Mouse (Mus musculus) kidney, embryonic 14.5 days (tissue): ENCODE data around the gene Phactr1. TPM values are rescaled to one million over a fixed set of nuclear protein-coding genes. Genes with fewer than 3 reads are reported as not detected.
"Not testable (repeated sequence)": the region's sequence is repeated elsewhere in the genome, so short reads cannot be mapped to it uniquely, and the experiment has no call there.

Source experiments
- ATAC-seq: fragments of 200-750 bp; cut with Nextera tagmentation; 2 replicates; pipeline ENCODE4 v1.8.0; 2017; ENCODE audit warnings: moderate number of reproducible peaks, mild to moderate bottlenecking, moderate TSS enrichment, moderate library complexity; ENCODE audit not compliant: low FRiP score, low TSS enrichment
- H3K27ac ChIP-seq: fragments of 300-500 bp; sonication (generic); 2 replicates; pipeline ENCODE4 v1.5.1; 2014; ENCODE audit warnings: low read depth, mild to moderate bottlenecking, low read length, moderate library complexity, mixed read lengths
- H3K27me3 ChIP-seq: fragments of 300-500 bp; sonication (generic); 2 replicates; pipeline ENCODE4 v1.6.1; 2014; ENCODE audit warnings: mild to moderate bottlenecking, low read length; ENCODE audit not compliant: control insufficient read depth, insufficient read depth
- H3K36me3 ChIP-seq: fragments of 300-500 bp; sonication (generic); 2 replicates; pipeline ENCODE4 v1.6.1; 2014; ENCODE audit warnings: low read length, mixed read lengths; ENCODE audit not compliant: control insufficient read depth, insufficient read depth
- H3K4me1 ChIP-seq: fragments of 300-500 bp; sonication (generic); 2 replicates; pipeline ENCODE4 v1.6.1; 2014; ENCODE audit warnings: low read length, mixed read lengths; ENCODE audit not compliant: control insufficient read depth, insufficient read depth
- H3K4me2 ChIP-seq: fragments of 300-500 bp; sonication (generic); replicated peaks from 2 replicates; pipeline ENCODE4 v1.6.1; 2014; ENCODE audit warnings: low read depth, mild to moderate bottlenecking, low read length
- H3K4me3 ChIP-seq: fragments of 300-500 bp; sonication (generic); 2 replicates; pipeline ENCODE4 v1.5.1; 2014; ENCODE audit warnings: mild to moderate bottlenecking, low read length
- H3K9ac ChIP-seq: fragments of 300-500 bp; sonication (generic); 2 replicates; pipeline ENCODE4 v1.6.1; 2014; ENCODE audit warnings: low read depth, mild to moderate bottlenecking, low read length, moderate library complexity
- H3K9me3 ChIP-seq: fragments of 300-500 bp; sonication (generic); 2 replicates; pipeline ENCODE4 v1.6.1; 2016; ENCODE audit warnings: low read length; ENCODE audit not compliant: control insufficient read depth
- WGBS: fragments of 180-500 bp; shearing (Covaris S2); extraction: QIAGEN DNeasy Blood & Tissue Kit; methylation state at CpG from one replicate; pipeline ENCODE4 v1.1.7; 2014; 5-methylcytosine and 5-hydroxymethylcytosine counted together
- polyA plus RNA-seq: library from polyadenylated mRNA; unstranded; fragments of >200 nt; fragmentation: Nextera tagmentation; extraction: Ambion mirVana; gene quantifications from 2 replicates; pipeline ENCODE4 v1.2.1, GENCODE M21; 2014

Gene Phactr1
- polyA plus RNA-seq, 1 experiment from 2014 or later: 26.6 TPM

GRCm38 (mm10) chr13:42940271-42940670 is 259.8 kb downstream of the Phactr1 start:
- no peaks in the 10 kb centered on the region for H3K36me3 ChIP-seq
- H3K4me2 ChIP-seq: no peak overlapping the region
- H3K4me3 ChIP-seq: no peak overlapping the region
- WGBS: 83% methylated on average over 3 of the region's 3 CpGs
- H3K9me3 ChIP-seq: 0 out of 2 replicates have a peak, but pooled peaks cover 2% of the 10 kb centered on the region
- no peak for ATAC-seq
- no peaks in the 10 kb centered on the region for H3K27me3 ChIP-seq
- no peaks in the 10 kb centered on the region; the same call in 1 of the 2 replicates for H3K4me1 ChIP-seq
- no peak overlapping the region for H3K9ac ChIP-seq
- no peak overlapping the region for H3K27ac ChIP-seq

GRCm38 (mm10) chr13:42944106-42944505 is 263.7 kb downstream of the Phactr1 start:
- H3K36me3 ChIP-seq: no peaks in the 10 kb centered on the region
- WGBS: 75% methylated on average over 3 of the region's 3 CpGs
- H3K4me1 ChIP-seq: no peaks in the 10 kb centered on the region
- H3K27me3 ChIP-seq: no peaks in the 10 kb centered on the region
- H3K27ac ChIP-seq: peak overlapping the region; percentile 77; the same call in 1 of the 2 replicates
- no peak overlapping the region for H3K9ac ChIP-seq
- no peak for ATAC-seq
- no peak overlapping the region for H3K4me3 ChIP-seq
- no peaks in the 10 kb centered on the region for H3K9me3 ChIP-seq
- H3K4me2 ChIP-seq: no peak overlapping the region

GRCm38 (mm10) chr13:42945201-42945600 is 264.8 kb downstream of the Phactr1 start:
- H3K4me2 ChIP-seq, H3K9ac ChIP-seq, H3K27ac ChIP-seq, H3K4me1 ChIP-seq, H3K27me3 ChIP-seq, H3K4me3 ChIP-seq, H3K9me3 ChIP-seq, H3K36me3 ChIP-seq: not testable (repeated sequence)
- 13% methylated on average over 4 of the region's 4 CpGs for WGBS
- ATAC-seq: peak; percentile 59; the same call in 1 of the 2 replicates

GRCm38 (mm10) chr13:42948717-42949265 is 268.4 kb downstream of the Phactr1 start:
- no peak overlapping the region for H3K4me2 ChIP-seq
- no peaks in the 10 kb centered on the region for H3K9me3 ChIP-seq
- no peaks in the 10 kb centered on the region for H3K36me3 ChIP-seq
- 72% methylated on average over 10 of the region's 10 CpGs for WGBS
- no peak overlapping the region for H3K9ac ChIP-seq
- H3K27ac ChIP-seq: no peak overlapping the region
- H3K27me3 ChIP-seq: no peaks in the 10 kb centered on the region
- peaks cover 6% of the 10 kb centered on the region; the same call in 1 of the 2 replicates for H3K4me1 ChIP-seq
- no peak overlapping the region for H3K4me3 ChIP-seq
- ATAC-seq: no peak

- H3K9ac ChIP-seq: no peak overlapping the region
- no peak overlapping the region for H3K4me2 ChIP-seq
- no peak overlapping the region for H3K27ac ChIP-seq
- no peaks in the 10 kb centered on the region for H3K36me3 ChIP-seq
- peaks cover 6% of the 10 kb centered on the region; the same call in 1 of the 2 replicates for H3K4me1 ChIP-seq
- H3K27me3 ChIP-seq: no peaks in the 10 kb centered on the region
- no peak overlapping the region for H3K4me3 ChIP-seq
- 0 out of 2 replicates have a peak, but pooled peaks have one; percentile 13 for ATAC-seq
- WGBS: 46% methylated on average over 5 of the region's 5 CpGs
- no peaks in the 10 kb centered on the region for H3K9me3 ChIP-seq
Measured at GRCm38 (mm10) chr13:42949336-42949735, 268.9 kb downstream of the Phactr1 start.

- Histone ChIP-seq H3K4me3 (no peak overlapping the region), H3K9ac (no peak overlapping the region), H3K4me2 (no peak overlapping the region), H3K9me3 (no peaks in the 10 kb centered on the region), H3K4me1 (peaks cover 6% of the 10 kb centered on the region; the same call in 1 of the 2 replicates), H3K27ac (peak overlapping the region; percentile 20; the same call in 1 of the 2 replicates), H3K36me3 (no peaks in the 10 kb centered on the region), H3K27me3 (no peaks in the 10 kb centered on the region)
- ATAC-seq: peak; percentile 83
- 21% methylated on average over 3 of the region's 3 CpGs for WGBS
Measured at GRCm38 (mm10) chr13:42950056-42950455, 269.6 kb downstream of the Phactr1 start.

GRCm38 (mm10) chr13:42952037-42952721 is 271.8 kb downstream of the Phactr1 start:
- ATAC-seq: no peak
- Histone ChIP-seq H3K36me3 (no peaks in the 10 kb centered on the region), H3K9me3 (peaks cover 3% of the 10 kb centered on the region; the same call in 1 of the 2 replicates), H3K4me2 (no peak overlapping the region), H3K27ac (no peak overlapping the region), H3K9ac (no peak overlapping the region), H3K4me1 (peaks cover 6% of the 10 kb centered on the region; the same call in 1 of the 2 replicates), H3K4me3 (no peak overlapping the region), H3K27me3 (no peaks in the 10 kb centered on the region)
- 56% methylated on average over 15 of the region's 15 CpGs for WGBS

- no peak overlapping the region for H3K9ac ChIP-seq
- no peak for ATAC-seq
- 92% methylated on average over 6 of the region's 6 CpGs for WGBS
Measured at GRCm38 (mm10) chr13:42953071-42953470, 272.6 kb downstream of the Phactr1 start.

GRCm38 (mm10) chr13:42954116-42954515 is 273.7 kb downstream of the Phactr1 start:
- WGBS: 58% methylated on average over 5 of the region's 5 CpGs
- no peak for ATAC-seq
- H3K4me1 ChIP-seq: peaks cover 6% of the 10 kb centered on the region; the same call in 1 of the 2 replicates

More at GRCm38 (mm10) chr13:42953071-42953470, 272.6 kb downstream of the Phactr1 start:
- no peaks in the 10 kb centered on the region for H3K36me3 ChIP-seq
- H3K4me2 ChIP-seq: no peak overlapping the region
- no peak overlapping the region for H3K4me3 ChIP-seq
- H3K4me1 ChIP-seq: peaks cover 6% of the 10 kb centered on the region; the same call in 1 of the 2 replicates
- peaks cover 3% of the 10 kb centered on the region; the same call in 1 of the 2 replicates for H3K9me3 ChIP-seq
- no peak overlapping the region for H3K27ac ChIP-seq
- no peaks in the 10 kb centered on the region for H3K27me3 ChIP-seq

More at GRCm38 (mm10) chr13:42954116-42954515, 273.7 kb downstream of the Phactr1 start:
- Histone ChIP-seq H3K9me3 (peaks cover 3% of the 10 kb centered on the region; the same call in 1 of the 2 replicates), H3K27ac (no peak overlapping the region), H3K4me3 (no peak overlapping the region), H3K4me2 (no peak overlapping the region), H3K9ac (no peak overlapping the region), H3K36me3 (no peaks in the 10 kb centered on the region), H3K27me3 (no peaks in the 10 kb centered on the region)
